Mouse (Mus musculus) lung, embryonic 16.5 days (tissue): ENCODE measurements at regions not wholly inside any gene's neighbourhood (a gene's known extent, or its start where the extent isn't known, plus 50 kb on each side); places are given as distances from the start of the nearest gene placed in this dataset.

Experiments
- ATAC-seq: fragments of 200-750 bp; cut with Nextera tagmentation; 2 replicates; pipeline ENCODE4 v1.8.0; 2017; ENCODE audit warnings: low read depth, mild to moderate bottlenecking, moderate library complexity
- H3K27ac ChIP-seq: fragments of 300-500 bp; sonication (generic); 2 replicates; pipeline ENCODE4 v1.5.1; 2014; ENCODE audit warnings: mild to moderate bottlenecking, control low read depth, low read length
- H3K27me3 ChIP-seq: fragments of 300-500 bp; sonication (generic); 2 replicates; pipeline ENCODE4 v1.6.1; 2014; ENCODE audit warnings: low read depth, low read length, mixed read lengths; ENCODE audit not compliant: control insufficient read depth, insufficient read depth
- H3K36me3 ChIP-seq: fragments of 300-500 bp; sonication (generic); 2 replicates; pipeline ENCODE4 v1.6.1; 2014; ENCODE audit warnings: low read length; ENCODE audit not compliant: control insufficient read depth, insufficient read depth
- H3K4me1 ChIP-seq: fragments of 300-500 bp; sonication (generic); replicated peaks from 2 replicates; pipeline ENCODE4 v1.6.1; 2014; ENCODE audit warnings: low read length, mixed read lengths; ENCODE audit not compliant: control insufficient read depth, insufficient read depth
- H3K4me2 ChIP-seq: fragments of 300-500 bp; sonication (generic); 2 replicates; pipeline ENCODE4 v1.6.1; 2014; ENCODE audit warnings: low read depth, low read length, control low read depth
- H3K4me3 ChIP-seq: fragments of 300-500 bp; sonication (generic); 2 replicates; pipeline ENCODE4 v1.5.1; 2014; ENCODE audit warnings: mild to moderate bottlenecking, low read length, control low read depth
- H3K9ac ChIP-seq: fragments of 300-500 bp; sonication (generic); 2 replicates; pipeline ENCODE4 v1.6.1; 2014; ENCODE audit warnings: low read length, control low read depth
- H3K9me3 ChIP-seq: fragments of 300-500 bp; sonication (generic); 2 replicates; pipeline ENCODE4 v1.6.1; 2016; ENCODE audit warnings: low read length; ENCODE audit not compliant: control insufficient read depth
- WGBS: fragments of 180-500 bp; shearing (Covaris S2); extraction: QIAGEN DNeasy Blood & Tissue Kit; methylation state at CpG from one replicate; pipeline ENCODE4 v1.1.7; 2014; 5-methylcytosine and 5-hydroxymethylcytosine counted together

GRCm38 (mm10) chr3:42205640-42206039 is 463.2 kb downstream of the D3Ertd751e start:
- Histone ChIP-seq H3K9me3 (no peaks in the 10 kb centered on the region), H3K9ac (no peak overlapping the region), H3K36me3 (no peaks in the 10 kb centered on the region), H3K27me3 (no peaks in the 10 kb centered on the region), H3K4me2 (no peak overlapping the region), H3K27ac (no peak overlapping the region), H3K4me1 (no peaks in the 10 kb centered on the region), H3K4me3 (no peak overlapping the region)
- WGBS = 76% methylated on average over 4 of the region's 4 CpGs
- no peak for ATAC-seq

GRCm38 (mm10) chr3:42211420-42211819 is 469.0 kb downstream of the D3Ertd751e start:
- WGBS = 79% methylated on average over 3 of the region's 3 CpGs
- ATAC-seq = no peak

GRCm38 (mm10) chr3:42212456-42212855 is 470.0 kb downstream of the D3Ertd751e start:
- no peak for ATAC-seq
- Histone ChIP-seq H3K4me3 (no peak overlapping the region), H3K27me3 (no peaks in the 10 kb centered on the region), H3K27ac (no peak overlapping the region), H3K9ac (no peak overlapping the region), H3K36me3 (no peaks in the 10 kb centered on the region), H3K9me3 (no peaks in the 10 kb centered on the region), H3K4me2 (no peak overlapping the region), H3K4me1 (no peaks in the 10 kb centered on the region)
- WGBS = 66% methylated on average over 5 of the region's 5 CpGs

More at GRCm38 (mm10) chr3:42211420-42211819, 469.0 kb downstream of the D3Ertd751e start:
- Histone ChIP-seq H3K4me3 (no peak overlapping the region), H3K36me3 (no peaks in the 10 kb centered on the region), H3K4me2 (no peak overlapping the region), H3K9ac (no peak overlapping the region), H3K27me3 (no peaks in the 10 kb centered on the region), H3K4me1 (no peaks in the 10 kb centered on the region), H3K9me3 (no peaks in the 10 kb centered on the region), H3K27ac (no peak overlapping the region)

- WGBS = 61% methylated on average over 6 of the region's 6 CpGs
- Histone ChIP-seq H3K9ac (no peak overlapping the region), H3K9me3 (no peaks in the 10 kb centered on the region)
Observed at GRCm38 (mm10) chr3:42213163-42213562, 470.8 kb downstream of the D3Ertd751e start.

GRCm38 (mm10) chr3:42214624-42215276 is 472.3 kb downstream of the D3Ertd751e start:
- ATAC-seq = no peak
- no peaks in the 10 kb centered on the region for H3K9me3 ChIP-seq

More at GRCm38 (mm10) chr3:42213163-42213562, 470.8 kb downstream of the D3Ertd751e start:
- Histone ChIP-seq H3K36me3 (no peaks in the 10 kb centered on the region), H3K4me1 (no peaks in the 10 kb centered on the region), H3K4me3 (no peak overlapping the region), H3K27me3 (no peaks in the 10 kb centered on the region), H3K4me2 (no peak overlapping the region), H3K27ac (no peak overlapping the region)
- no peak for ATAC-seq

GRCm38 (mm10) chr3:42218719-42219118 is 476.3 kb downstream of the D3Ertd751e start:
- Histone ChIP-seq H3K9me3 (no peaks in the 10 kb centered on the region), H3K27ac (no peak overlapping the region), H3K4me1 (no peaks in the 10 kb centered on the region), H3K36me3 (no peaks in the 10 kb centered on the region), H3K4me3 (no peak overlapping the region), H3K9ac (no peak overlapping the region), H3K4me2 (no peak overlapping the region), H3K27me3 (no peaks in the 10 kb centered on the region)
- WGBS = 90% methylated on average over 3 of the region's 3 CpGs
- no peak for ATAC-seq

More at GRCm38 (mm10) chr3:42214624-42215276, 472.3 kb downstream of the D3Ertd751e start:
- no peak overlapping the region for H3K4me3 ChIP-seq
- H3K27me3 ChIP-seq = no peaks in the 10 kb centered on the region
- H3K9ac ChIP-seq = no peak overlapping the region
- 43% methylated on average over 10 of the region's 10 CpGs for WGBS
- no peaks in the 10 kb centered on the region for H3K36me3 ChIP-seq
- H3K27ac ChIP-seq = no peak overlapping the region
- H3K4me2 ChIP-seq = no peak overlapping the region
- no peaks in the 10 kb centered on the region for H3K4me1 ChIP-seq

GRCm38 (mm10) chr3:42227679-42228398 is 485.4 kb downstream of the D3Ertd751e start:
- H3K4me2 ChIP-seq = no peak overlapping the region
- no peaks in the 10 kb centered on the region for H3K4me1 ChIP-seq
- H3K9me3 ChIP-seq = no peaks in the 10 kb centered on the region
- H3K9ac ChIP-seq = no peak overlapping the region
- H3K4me3 ChIP-seq = no peak overlapping the region
- H3K36me3 ChIP-seq = no peaks in the 10 kb centered on the region
- H3K27ac ChIP-seq = no peak overlapping the region
- H3K27me3 ChIP-seq = no peaks in the 10 kb centered on the region
- ATAC-seq = no peak
- 76% methylated on average over 4 of the region's 4 CpGs for WGBS

- ATAC-seq = no peak
- no peak overlapping the region for H3K4me3 ChIP-seq
- no peaks in the 10 kb centered on the region for H3K27me3 ChIP-seq
- H3K4me2 ChIP-seq = no peak overlapping the region
- no peak overlapping the region for H3K9ac ChIP-seq
- no peaks in the 10 kb centered on the region; the same call in 1 of the 2 replicates for H3K9me3 ChIP-seq
- 83% methylated on average over 3 of the region's 3 CpGs for WGBS
- H3K36me3 ChIP-seq = no peaks in the 10 kb centered on the region
- H3K27ac ChIP-seq = no peak overlapping the region
- H3K4me1 ChIP-seq = no peaks in the 10 kb centered on the region
Observed at GRCm38 (mm10) chr3:42228399-42228755, 486.0 kb downstream of the D3Ertd751e start.

- 48% methylated on average over 5 of the region's 5 CpGs for WGBS
- H3K4me2 ChIP-seq = no peak overlapping the region
- no peaks in the 10 kb centered on the region for H3K4me1 ChIP-seq
- no peaks in the 10 kb centered on the region for H3K36me3 ChIP-seq
- no peak overlapping the region for H3K9ac ChIP-seq
- no peaks in the 10 kb centered on the region for H3K27me3 ChIP-seq
- H3K27ac ChIP-seq = no peak overlapping the region
- H3K9me3 ChIP-seq = no peaks in the 10 kb centered on the region; the same call in 1 of the 2 replicates
- peak; percentile 47; the same call in 1 of the 2 replicates for ATAC-seq
- H3K4me3 ChIP-seq = no peak overlapping the region
Observed at GRCm38 (mm10) chr3:42232268-42232667, 489.9 kb downstream of the D3Ertd751e start.
